Mouse (Mus musculus) layer of hippocampus, postnatal 25 days (tissue): Measurements from ENCODE around the gene Inpp4b. TPM values are rescaled to one million over a fixed set of nuclear protein-coding genes. Genes with fewer than 3 reads are reported as not detected.

Source experiments
- DNase-seq, 2 experiments: peaks; one replicate each; pipeline ENCODE4 v3.0.0; 2022; ENCODE audit warnings: mixed read lengths in 2 of 2, low spot score in 1 of 2; ENCODE audit errors: extremely low spot score in 1 of 2
- total RNA-seq, 2 experiments: library from RNA; stranded (reverse); gene quantifications; 2 replicates each; pipeline ENCODE4 v1.2.3; 2021

The Inpp4b gene
- total RNA-seq, 2 experiments from 2014 or later: 8.5 to 10.2 TPM

- no peak for DNase-seq
Measured at GRCm38 (mm10) chr8:81463762-81464161, 121.4 kb downstream of the Inpp4b start.

- DNase-seq: no peak
Measured at GRCm38 (mm10) chr8:81466776-81467175, 124.4 kb downstream of the Inpp4b start.

DNA sequence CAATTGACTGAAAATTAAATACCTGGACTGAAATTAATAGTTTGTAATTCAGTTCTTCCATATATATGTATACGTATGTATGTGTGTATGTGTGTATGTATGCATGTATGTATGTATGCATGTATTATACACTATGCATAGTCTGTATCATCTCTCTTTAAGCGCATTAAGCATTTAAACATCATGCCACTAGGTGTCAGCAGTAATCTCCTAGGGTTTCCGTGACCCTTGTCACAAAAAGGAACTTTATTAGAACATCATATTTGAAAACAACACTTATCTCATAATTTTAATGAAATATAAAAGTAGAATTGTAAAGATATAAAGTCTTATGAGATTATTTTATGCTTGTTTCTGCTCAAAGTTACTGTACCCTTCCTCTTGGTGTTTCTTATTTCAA, 136.3 kb downstream of the Inpp4b start:
- no peak for DNase-seq

GRCm38 (mm10) chr8:81483834-81484233, 141.5 kb downstream of the Inpp4b start:
- no peak for DNase-seq

DNA sequence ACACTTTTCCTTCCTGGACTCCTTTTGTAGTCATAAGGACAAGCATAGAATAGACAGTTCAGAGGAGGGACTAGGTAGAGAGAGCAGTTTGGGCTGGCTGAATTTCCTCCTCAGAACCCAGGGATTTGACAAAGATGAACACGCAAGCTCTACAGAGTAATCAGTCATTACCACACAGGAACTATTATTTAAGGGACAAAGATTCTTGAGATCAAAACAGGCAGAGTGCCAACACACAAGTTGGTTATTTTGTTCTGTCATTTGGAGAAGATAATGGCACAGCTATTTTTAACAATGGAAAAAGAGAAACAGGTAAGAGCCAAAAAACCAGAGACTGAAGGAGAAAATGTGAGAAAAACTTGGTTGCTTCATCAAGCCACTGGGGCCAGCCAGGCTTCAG, 143.3 kb downstream of the Inpp4b start:
- no peak for DNase-seq

DNA sequence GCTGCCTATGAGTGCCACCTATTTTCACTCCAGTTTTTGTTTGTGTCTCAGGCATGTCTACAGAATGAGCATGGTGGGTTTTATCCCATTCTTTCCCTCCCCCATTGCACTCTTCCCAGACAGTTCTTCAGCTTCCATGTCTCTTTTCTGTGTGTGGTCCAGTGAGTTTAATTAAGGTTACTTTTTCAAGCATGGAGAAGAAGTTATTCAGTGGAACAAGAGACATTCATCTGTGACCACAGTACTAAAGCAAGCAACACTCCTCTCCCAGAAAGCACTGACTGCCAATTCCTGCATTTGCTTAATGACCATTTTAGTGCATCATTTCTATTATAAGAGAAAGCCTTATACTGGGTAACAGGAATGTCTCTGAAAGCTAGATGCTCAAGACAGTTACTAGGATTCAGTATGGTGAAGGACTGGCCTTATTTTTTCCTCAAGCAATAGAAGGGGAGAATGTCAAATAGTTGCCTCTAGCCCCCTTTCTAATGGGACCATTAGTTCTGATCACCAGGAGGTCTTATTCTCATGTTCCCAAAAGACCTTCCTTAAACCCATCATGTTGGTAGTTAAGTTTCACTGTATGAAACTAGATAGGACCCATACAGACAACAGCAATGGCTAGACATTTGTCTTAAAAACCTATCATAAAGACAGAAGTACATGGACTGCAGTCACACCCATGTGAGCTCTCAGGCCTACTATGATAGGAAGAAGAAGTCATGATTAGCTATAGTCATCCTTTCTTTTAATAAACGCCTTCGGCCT, 147.7 kb downstream of the Inpp4b start:
- no peak for DNase-seq

GRCm38 (mm10) chr8:81491097-81491705, 148.8 kb downstream of the Inpp4b start:
- no peak for DNase-seq

- no peak for DNase-seq
Measured at GRCm38 (mm10) chr8:81491706-81492204, 149.4 kb downstream of the Inpp4b start.

- no peak for DNase-seq
Measured at GRCm38 (mm10) chr8:81494823-81495222, 152.5 kb downstream of the Inpp4b start.

DNA sequence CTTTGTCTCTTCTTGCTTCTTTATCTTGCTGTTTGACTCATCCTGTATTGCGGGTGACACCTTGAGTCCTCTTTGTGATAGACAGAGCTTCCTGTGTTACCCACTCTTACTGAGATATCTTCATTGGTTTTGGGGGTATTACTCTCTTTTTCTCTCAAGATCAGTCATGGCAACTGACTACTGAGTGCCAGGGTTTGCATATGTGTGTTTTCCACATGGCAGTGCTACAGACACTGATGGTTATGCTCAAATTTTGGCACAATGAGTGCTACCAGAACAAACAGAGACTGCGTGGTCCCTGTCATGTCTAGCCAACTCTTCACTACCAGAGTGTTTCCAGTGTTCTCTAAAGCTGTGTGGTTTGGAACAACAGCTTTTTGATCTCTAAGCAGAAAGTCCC, 155.3 kb downstream of the Inpp4b start:
- DNase-seq: no peak

GRCm38 (mm10) chr8:81502216-81502615, 159.9 kb downstream of the Inpp4b start:
- DNase-seq: no peak

GRCm38 (mm10) chr8:81502982-81503381, 160.6 kb downstream of the Inpp4b start:
- DNase-seq: no peak

GRCm38 (mm10) chr8:81512826-81513225, 170.5 kb downstream of the Inpp4b start:
- no peak for DNase-seq

- no peak for DNase-seq
Measured at GRCm38 (mm10) chr8:81514425-81514824, 172.1 kb downstream of the Inpp4b start.

- DNase-seq: no peak
Measured at GRCm38 (mm10) chr8:81522085-81522484, 179.7 kb downstream of the Inpp4b start.

DNA sequence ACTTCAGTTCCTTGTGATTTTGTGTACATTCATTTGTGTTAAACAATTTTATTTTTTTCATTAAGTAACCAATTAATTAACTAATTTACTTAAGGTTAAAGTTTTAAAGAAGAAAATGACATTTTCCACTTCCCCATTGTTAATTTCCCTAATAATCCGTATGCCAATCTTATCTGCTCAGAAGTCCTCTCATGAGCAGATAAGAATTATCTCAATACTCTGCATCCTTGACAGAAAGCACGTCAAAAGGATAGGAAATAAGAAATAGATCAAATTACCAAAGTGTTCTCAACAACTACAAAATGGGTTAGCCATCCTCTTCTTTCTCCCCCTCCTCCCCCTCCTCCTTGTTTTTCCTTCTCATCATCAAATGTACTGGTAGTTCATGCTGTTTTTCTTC, 182.2 kb downstream of the Inpp4b start:
- DNase-seq: no peak

DNA sequence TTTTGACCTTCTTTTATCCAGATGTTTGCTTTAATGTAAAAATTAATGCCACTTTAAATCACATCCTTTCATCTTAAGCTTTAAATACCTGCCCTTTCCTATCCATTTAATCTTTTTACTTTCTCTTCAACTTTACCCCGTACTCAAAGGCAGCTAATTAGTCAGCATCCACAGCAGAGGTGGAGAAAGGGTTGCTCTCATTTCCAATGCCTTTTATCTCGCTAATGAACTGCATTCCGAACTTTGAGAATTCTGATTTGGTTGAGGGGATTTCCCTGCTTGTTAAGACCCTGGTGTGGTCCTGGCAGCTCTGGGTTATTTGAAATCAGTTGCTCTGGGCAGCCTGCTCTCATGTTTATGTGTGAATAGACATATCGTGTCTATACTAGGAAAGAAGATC, 185.3 kb downstream of the Inpp4b start:
- no peak for DNase-seq

- DNase-seq: no peak
Measured at GRCm38 (mm10) chr8:81538310-81538709, 196.0 kb downstream of the Inpp4b start.

DNA sequence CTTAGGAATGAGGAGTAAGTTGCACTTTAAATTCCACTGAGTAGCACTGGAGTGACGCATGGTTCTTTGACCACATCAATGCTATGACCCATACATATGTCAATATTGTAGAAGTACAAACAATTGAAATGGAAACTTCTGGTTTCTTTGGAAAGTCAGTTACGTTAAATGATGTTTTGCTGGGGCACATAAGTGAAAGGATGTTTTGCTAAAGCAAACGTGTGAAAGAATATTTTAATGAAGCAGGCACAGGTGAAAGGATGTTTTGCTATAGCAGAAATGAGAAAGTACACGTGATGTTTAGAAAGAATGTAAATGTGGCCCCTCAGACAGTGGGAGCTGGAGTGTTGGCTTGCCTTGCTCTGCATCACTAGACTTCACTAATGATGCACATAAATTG, 216.2 kb downstream of the Inpp4b start:
- DNase-seq: no peak

DNA sequence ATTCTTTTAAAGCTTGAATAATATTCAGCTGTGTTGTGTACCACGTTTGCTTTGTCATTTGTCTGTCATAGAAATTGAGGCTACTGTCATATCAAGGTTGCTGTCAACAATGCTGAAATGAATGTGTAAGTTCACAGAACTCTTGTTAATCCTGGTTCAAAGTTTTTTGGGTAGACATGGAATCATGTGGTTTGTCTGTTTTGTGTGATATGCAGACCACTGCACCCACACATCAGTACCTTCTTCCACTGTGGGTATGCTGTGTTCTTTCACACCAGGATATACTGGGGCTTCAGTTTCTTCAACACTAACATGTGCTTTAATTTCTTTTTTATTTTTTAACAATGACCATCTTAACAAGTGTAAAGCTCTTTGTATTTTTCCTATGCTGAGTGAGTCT, 220.0 kb downstream of the Inpp4b start:
- DNase-seq: no peak

- no peak for DNase-seq
Measured at GRCm38 (mm10) chr8:81565484-81565883, 223.1 kb downstream of the Inpp4b start.
